ENCODE assay signal across 12 mouse cellular contexts in the genomic region with DNA sequence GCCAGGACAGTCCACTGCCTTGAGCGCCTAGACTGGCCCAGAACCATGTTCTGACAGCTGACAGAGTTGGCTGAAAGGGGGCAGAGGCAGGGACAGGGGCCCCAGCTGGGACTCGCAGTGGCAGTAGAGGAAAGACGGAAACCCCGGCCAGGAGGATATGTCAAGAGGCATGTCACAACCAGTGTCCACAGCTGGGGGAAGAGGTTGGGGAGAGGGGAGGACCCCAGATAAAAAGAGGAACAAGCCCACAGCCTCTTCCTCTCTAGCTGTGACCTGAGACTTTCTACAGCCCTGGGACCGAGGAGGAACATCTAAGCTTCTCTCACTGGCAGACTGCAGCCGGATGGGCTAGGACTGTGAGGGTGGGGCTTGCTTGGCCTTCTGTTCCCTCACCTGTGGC. TPM values are rescaled to one million over a fixed set of nuclear protein-coding genes. Genes with fewer than 3 reads are reported as not detected.
DNase-seq lines count a peak whose midpoint lies in the region; ATAC-seq and TF ChIP-seq lines count a peak whose summit lies in the region.
"Had no signal": no experiment of that assay in that cellular context is flagged by ENCODE, and none has a peak within 500 bp of the region (broad histone marks: within the 10 kb centered on the region; RNA-seq: fewer than 3 reads in every experiment).

No protein-coding gene starts in this region.

- DNase-seq in layer of hippocampus, adult 9-11 months: peak; percentile 54
- DNase-seq in layer of hippocampus, adult 18-20 months (ENCODE audit: low spot score in 2 of 2): no peak
- DNase-seq in MEL-GATA-1-ER (ENCODE audit: extremely low read depth, low read depth): peak; percentile 37
- DNase-seq in liver, embryonic 14.5 days (ENCODE audit: low read depth in 3 of 3, low spot score in 3 of 3): peak in 1 of 3 experiments; percentile 47
- no peak for DNase-seq in left cerebral cortex, postnatal 14 days (ENCODE audit: low spot score in 2 of 2)
- no peak for DNase-seq in ovary, adult 18-20 months (ENCODE audit: low spot score)
- no peak for DNase-seq in cerebellum, adult 2 months
- DNase-seq: adrenal gland, postnatal 25 days; cerebellum, adult 8-10 months had no signal

- no peak overlapping the region for H3K27ac ChIP-seq in liver, embryonic 14.5 days
- no peak overlapping the region for H3K27ac ChIP-seq in cerebellum, adult 2 months (ENCODE audit: insufficient read depth, low read length)
- H3K27ac ChIP-seq: embryonic facial prominence, embryonic 10.5 days; kidney, postnatal 0 days had no signal

- H3K9me3 ChIP-seq in liver, embryonic 14.5 days (ENCODE audit: control insufficient read depth, low read length): no peaks in the 10 kb centered on the region
- H3K9me3 ChIP-seq: embryonic facial prominence, embryonic 10.5 days had no signal

- H3K27me3 ChIP-seq in liver, embryonic 14.5 days (ENCODE audit: control insufficient read depth, insufficient read depth, low read length): no peaks in the 10 kb centered on the region
- H3K27me3 ChIP-seq in cerebellum, adult 2 months (ENCODE audit: control insufficient read depth, insufficient read depth, low read length): no peaks in the 10 kb centered on the region

- H3K9ac ChIP-seq in liver, embryonic 14.5 days (replicated peaks): no peak overlapping the region

- no peak overlapping the region for H3K4me3 ChIP-seq in liver, embryonic 14.5 days (ENCODE audit: insufficient read depth in 1 of 2, low read depth in 2 of 2, low read length in 2 of 2)
- no peak overlapping the region for H3K4me3 ChIP-seq in cerebellum, adult 2 months (replicated peaks; ENCODE audit: insufficient read depth, low read depth, low read length)
- H3K4me3 ChIP-seq: embryonic facial prominence, embryonic 10.5 days had no signal

- no peak overlapping the region for H3K4me2 ChIP-seq in liver, embryonic 14.5 days (ENCODE audit: low read depth)

- H3K36me3 ChIP-seq in liver, embryonic 14.5 days (replicated peaks; ENCODE audit: control insufficient read depth, insufficient read depth, low read depth): no peaks in the 10 kb centered on the region

- no peak for TF ChIP-seq POLR2A in cerebellum, adult 2 months (IDR thresholded peaks at IDR 0.05; ENCODE audit: borderline replicate concordance, insufficient read depth, low read length)

- peaks cover 0 to 7% of the 10 kb centered on the region in 2 experiments; a peak in 2 of 4 replicates for H3K4me1 ChIP-seq in liver, embryonic 14.5 days (replicated peaks; ENCODE audit: control insufficient read depth in 2 of 2, insufficient read depth in 2 of 2, low read length in 1 of 2)
- no peaks in the 10 kb centered on the region for H3K4me1 ChIP-seq in cerebellum, adult 2 months (ENCODE audit: control insufficient read depth, insufficient read depth, low read length)

- WGBS in liver, embryonic 14.5 days (ENCODE audit: insufficient replicate concordance): 25% methylated on average over 6 of the region's 6 CpGs
- WGBS in cerebellum, adult 2 months: 78% methylated on average over 6 of the region's 6 CpGs

- ATAC-seq in liver, embryonic 14.5 days (ENCODE audit: insufficient read depth): peak; percentile 13; the same call in 1 of the 2 replicates
- peak; percentile 88 for ATAC-seq in neutrophil, adult 5-6 weeks (ENCODE audit: extremely low read depth, insufficient number of reproducible peaks, low FRiP score, poor library complexity, severe bottlenecking)

- no peak for TF ChIP-seq CTCF in liver, embryonic 14.5 days (IDR thresholded peaks at IDR 0.05; ENCODE audit: low read depth)
- no peak for TF ChIP-seq CTCF in cerebellum, adult 2 months (IDR thresholded peaks at IDR 0.05; ENCODE audit: borderline replicate concordance, insufficient read depth, low read depth, low read length)

- intact Hi-C loops in left cerebral cortex, postnatal 14 days (cut with DNase I): loop anchor here (10.0 kb wide), 1 partner anchor 263 kb away; no protein-coding TSS in a partner anchor

- no peak for TF ChIP-seq EP300 in liver, embryonic 14.5 days (IDR thresholded peaks at IDR 0.05; ENCODE audit: low read depth)

RNA-seq across cellular contexts. Expression of a gene that starts 43.8 kb away (rescaled TPM):
- 10 to 100 TPM; 74.9 to 81.7 TPM for total RNA-seq in layer of hippocampus, adult 18-20 months (2021)
- 7.4 and 8.5 TPM in 2 replicates for polyA plus RNA-seq in liver, embryonic 14.5 days (2012; rRNA removed)
- polyA plus RNA-seq in liver, embryonic 14.5 days (2014; fragmentation: Nextera tagmentation; extraction: Ambion mirVana): 6.2 and 7.5 TPM in 2 replicates
- total RNA-seq in neutrophil, adult 5-6 weeks (2017): 8.5 and 13.3 TPM in 2 replicates
- total RNA-seq in left cerebral cortex, postnatal 14 days (2021): 100 to 1,000 TPM in 1 of 2 experiments, 10 to 100 TPM in 1; 82.2 to 100 TPM
- polyA plus RNA-seq in cerebellum, adult 2 months (2012; rRNA removed): 75.2 and 77.6 TPM in 2 replicates

Comparison
In these comparisons a context has a peak if more than half of its experiments do, and no peak if none do; other contexts are left out.
1. DNase-seq: peak in layer of hippocampus, adult 9-11 months (single experiment) and MEL-GATA-1-ER (single experiment); none in layer of hippocampus, adult 18-20 months (0 of 2), left cerebral cortex, postnatal 14 days (0 of 2), ovary, adult 18-20 months (single experiment) and cerebellum, adult 2 months (0 of 2).